Mouse (Mus musculus) urinary bladder, postnatal 10 days (tissue): Measurements from ENCODE around the gene Phf21a.

Experiments
- DNase-seq: peaks from one replicate; pipeline ENCODE4 v3.0.0; 2022; ENCODE audit warnings: low spot score

Gene Phf21a

GRCm38 (mm10) chr2:92361795-92362194 is 268.9 kb downstream of the Phf21a start:
- no peak for DNase-seq

GRCm38 (mm10) chr2:92362571-92363228 is 269.8 kb downstream of the Phf21a start:
- no peak for DNase-seq

GRCm38 (mm10) chr2:92364086-92364485 is 271.2 kb downstream of the Phf21a start:
- no peak for DNase-seq

- no peak for DNase-seq
Measured at GRCm38 (mm10) chr2:92365568-92365967, 272.7 kb downstream of the Phf21a start.

GRCm38 (mm10) chr2:92367383-92368029 is 274.6 kb downstream of the Phf21a start:
- no peak for DNase-seq

- no peak for DNase-seq
Measured at GRCm38 (mm10) chr2:92370375-92370774, 277.5 kb downstream of the Phf21a start.

GRCm38 (mm10) chr2:92370821-92371805 is 278.2 kb downstream of the Phf21a start:
- DNase-seq = peak; percentile 42

- DNase-seq = no peak
Measured at GRCm38 (mm10) chr2:92371971-92372690, 279.2 kb downstream of the Phf21a start.

- no peak for DNase-seq
Measured at GRCm38 (mm10) chr2:92372767-92373436, 280.0 kb downstream of the Phf21a start.

- DNase-seq = no peak
Measured at GRCm38 (mm10) chr2:92373437-92373813, 280.5 kb downstream of the Phf21a start.

- DNase-seq = no peak
Measured at GRCm38 (mm10) chr2:92374514-92374913, 281.6 kb downstream of the Phf21a start, which contains the start of the genes Pex16 and Large2. TSS of gene Pex16 (plus strand) at chr2:92374676. TSS of gene Large2 (minus strand) at chr2:92374869.

- peak; percentile 84 for DNase-seq
Measured at GRCm38 (mm10) chr2:92375099-92375623, 282.2 kb downstream of the Phf21a start.

- DNase-seq = no peak
Measured at GRCm38 (mm10) chr2:92375788-92376187, 282.9 kb downstream of the Phf21a start.

GRCm38 (mm10) chr2:92376300-92376699 is 283.4 kb downstream of the Phf21a start:
- DNase-seq = no peak

- DNase-seq = no peak
Measured at GRCm38 (mm10) chr2:92377320-92377719, 284.4 kb downstream of the Phf21a start.

GRCm38 (mm10) chr2:92379783-92380494 is 287.0 kb downstream of the Phf21a start:
- DNase-seq = no peak

- DNase-seq = no peak
Measured at GRCm38 (mm10) chr2:92380495-92381050, 287.7 kb downstream of the Phf21a start.

- no peak for DNase-seq
Measured at GRCm38 (mm10) chr2:92381161-92381560, 288.2 kb downstream of the Phf21a start.

- no peak for DNase-seq
Measured at GRCm38 (mm10) chr2:92381901-92382588, 289.1 kb downstream of the Phf21a start, which contains the start of gene 1700029I15Rik. TSS of gene 1700029I15Rik (plus strand) at chr2:92382538.
